Mouse (Mus musculus) brain, embryonic 14.5 days (tissue): Measurements from ENCODE around the gene Gramd4.

ENCODE experiments used
- CTCF ChIP-seq: fragments of 200-500 bp; IDR thresholded peaks from 2 replicates; pipeline ENCODE4 v1.5.1; 2012; ENCODE audit warnings: inconsistent platforms, mild to moderate bottlenecking, moderate library complexity, borderline replicate concordance; ENCODE audit not compliant: insufficient read depth, insufficient read length; ENCODE audit errors: extremely low read depth
- POLR2A ChIP-seq: fragments of 200-500 bp; IDR thresholded peaks from 2 replicates; pipeline ENCODE4 v1.6.1; 2012; ENCODE audit warnings: mild to moderate bottlenecking, inconsistent platforms, borderline replicate concordance; ENCODE audit not compliant: poor library complexity, insufficient read depth, insufficient read length, severe bottlenecking; ENCODE audit errors: extremely low read depth

DNA sequence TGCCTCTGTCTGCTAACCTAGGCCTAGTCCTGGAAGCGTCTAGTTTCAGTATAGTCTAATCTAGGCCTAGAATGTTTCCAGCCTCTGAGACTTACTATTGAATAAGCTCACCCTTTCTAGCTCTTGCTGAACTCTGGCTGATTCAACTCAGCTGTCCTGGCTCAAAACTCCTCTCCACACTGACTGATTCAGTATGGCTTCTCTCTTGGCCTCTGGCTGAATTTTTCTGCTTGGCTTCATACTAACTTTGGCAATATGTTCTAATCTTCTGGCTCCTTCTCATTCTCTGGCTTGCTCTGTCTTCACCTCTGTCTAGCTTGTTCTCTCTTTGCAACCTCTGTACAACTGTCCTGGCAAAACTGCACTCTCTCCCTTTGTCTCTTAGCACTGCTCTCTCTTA lies 35.7 kb downstream of the Gramd4 start:
- no peak for TF ChIP-seq POLR2A
- no peak for TF ChIP-seq CTCF
